Mouse (Mus musculus): ENCODE data around the gene Anxa4.

DNA sequence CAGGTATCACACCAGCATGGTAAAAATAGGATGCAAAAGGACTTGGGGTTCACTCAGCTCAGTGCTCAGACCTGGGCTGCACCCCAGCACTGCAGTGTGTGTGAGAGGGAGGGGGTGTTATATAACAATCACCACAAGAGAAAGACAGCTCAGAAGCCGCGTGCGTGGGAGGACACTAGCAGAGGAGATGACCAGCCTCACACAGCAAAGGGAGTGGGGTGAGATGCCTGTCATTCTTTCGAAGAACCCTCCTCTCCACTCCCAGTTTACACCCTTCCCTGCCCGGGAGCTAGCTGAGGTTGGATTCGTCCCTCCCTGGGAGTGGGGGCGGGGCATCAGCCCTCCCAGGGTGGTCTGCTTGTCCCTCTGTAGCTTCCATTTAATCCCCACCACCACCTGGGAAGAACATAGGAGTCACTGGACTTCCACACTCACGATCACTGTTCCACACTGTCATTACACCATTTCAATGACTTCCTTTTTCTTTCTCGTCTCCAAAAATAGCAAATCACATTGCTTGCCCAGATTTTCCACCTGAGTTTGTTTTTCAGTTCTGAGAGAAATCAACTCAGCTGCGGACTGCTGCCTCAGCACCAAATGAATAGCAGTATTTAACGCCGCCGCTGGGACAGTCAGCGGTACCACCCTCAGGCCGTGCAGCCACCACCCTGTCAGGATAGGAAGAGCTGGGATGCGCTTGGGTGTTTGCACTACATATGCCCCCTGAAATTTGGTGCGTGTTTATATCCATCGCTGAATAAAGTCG, 29.1 kb upstream of the Anxa4 start:
- TF ChIP-seq POLR2A (IDR thresholded peaks at IDR 0.05; ENCODE audit: borderline replicate concordance, extremely low read depth, insufficient read depth, insufficient read length, poor library complexity, severe bottlenecking), result no peak
- TF ChIP-seq CTCF (IDR thresholded peaks at IDR 0.05; ENCODE audit: borderline replicate concordance, extremely low read depth, insufficient read depth, insufficient read length), result no peak
